Mouse (Mus musculus) liver, embryonic 13.5 days (tissue): ENCODE measurements around the gene Fam13c. TPM values are rescaled to one million over a fixed set of nuclear protein-coding genes. Genes with fewer than 3 reads are reported as not detected.

Experiments
- polyA plus RNA-seq: library from polyadenylated mRNA; unstranded; fragments of >200 nt; fragmentation: Nextera tagmentation; extraction: Ambion mirVana; gene quantifications from 2 replicates; pipeline ENCODE4 v1.2.1, GENCODE M21; 2015

Gene Fam13c
- polyA plus RNA-seq, 1 experiment from 2014 or later: 0.40 TPM

Other genes starting within 250 kb of the Fam13c start
- gene Mrln, start 235.8 kb upstream of the Fam13c start, polyA plus RNA-seq: 0.38 and 0.93 TPM in 2 replicates
- gene Slc16a9, start 195.4 kb upstream of the Fam13c start, polyA plus RNA-seq: 0.45 and 0.50 TPM in 2 replicates
- gene Phyhipl, start 215.5 kb downstream of the Fam13c start, polyA plus RNA-seq: 0.10 and 0.36 TPM in 2 replicates